Mouse (Mus musculus): ENCODE results near the gene Nmrk1.
A peak's percentile ranks its signal among the peaks of the same experiment; 100 is the strongest.
"Not testable (repeated sequence)": the region's sequence is repeated elsewhere in the genome, so short reads cannot be mapped to it uniquely, and the experiment has no call there.

The Nmrk1 gene

DNA sequence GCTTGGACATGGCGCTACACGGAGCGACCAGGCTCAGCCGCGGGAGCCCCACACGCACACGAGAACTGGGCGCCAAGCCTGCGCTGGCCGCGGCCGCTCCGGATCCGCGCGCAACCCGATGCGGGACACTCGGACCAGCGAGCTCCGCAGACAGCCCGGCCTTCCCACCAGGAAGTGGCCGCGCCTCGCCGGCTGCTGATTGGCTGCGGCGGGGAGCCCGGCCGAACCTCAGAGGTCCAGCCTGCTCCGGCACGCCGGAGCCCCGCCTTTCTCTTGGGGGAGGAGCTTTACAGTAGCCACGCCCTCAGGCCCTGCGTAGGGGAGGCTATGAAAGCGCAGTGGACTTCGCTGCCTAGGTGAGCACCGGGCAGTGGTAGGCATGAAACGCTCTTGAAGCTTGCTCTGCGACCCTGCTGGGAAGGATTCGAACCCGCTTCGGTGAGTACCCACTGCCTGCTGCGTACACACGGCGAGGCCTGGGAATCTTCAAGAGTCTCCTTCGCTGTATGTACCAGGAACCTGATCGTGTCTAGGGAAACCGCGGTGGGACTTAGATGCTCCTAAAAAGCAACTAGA lies at the start of gene Nmrk1, which contains the start of gene Ostf1:
TSS of gene Nmrk1 (plus strand) at position 307 of the 576 bp plus-strand sequence.
TSS of gene Ostf1 (minus strand) at position 180 of the 576 bp plus-strand sequence.
- peak; percentile 93 for DNase-seq (ENCODE audit: low read depth)

GRCm38 (mm10) chr19:18582226-18582625 lies 49.5 kb upstream of the Nmrk1 start:
- no peak for DNase-seq (ENCODE audit: low read depth)

GRCm38 (mm10) chr19:18582887-18583286 lies 48.9 kb upstream of the Nmrk1 start:
- DNase-seq (ENCODE audit: low read depth): no peak

DNA sequence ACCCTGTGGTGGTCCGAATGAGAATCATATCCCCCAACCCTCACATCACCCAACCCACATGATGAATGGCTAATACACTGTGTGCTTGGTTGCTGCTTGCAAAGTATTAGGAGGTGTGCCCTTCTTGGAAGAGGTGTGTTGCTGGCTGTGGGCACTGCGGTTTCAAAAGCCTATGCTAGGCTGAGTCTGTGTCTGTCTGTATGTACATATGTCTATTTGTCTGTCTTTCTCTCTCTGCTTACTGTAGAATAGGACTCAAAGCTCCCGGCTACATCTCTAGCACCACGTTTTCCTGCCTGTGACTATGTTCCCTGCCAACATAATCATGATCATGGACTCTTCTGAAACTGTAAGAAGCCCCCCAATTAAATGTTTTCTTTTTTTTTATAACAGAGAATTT lies 48.0 kb upstream of the Nmrk1 start:
- DNase-seq (ENCODE audit: low read depth): no peak

DNA sequence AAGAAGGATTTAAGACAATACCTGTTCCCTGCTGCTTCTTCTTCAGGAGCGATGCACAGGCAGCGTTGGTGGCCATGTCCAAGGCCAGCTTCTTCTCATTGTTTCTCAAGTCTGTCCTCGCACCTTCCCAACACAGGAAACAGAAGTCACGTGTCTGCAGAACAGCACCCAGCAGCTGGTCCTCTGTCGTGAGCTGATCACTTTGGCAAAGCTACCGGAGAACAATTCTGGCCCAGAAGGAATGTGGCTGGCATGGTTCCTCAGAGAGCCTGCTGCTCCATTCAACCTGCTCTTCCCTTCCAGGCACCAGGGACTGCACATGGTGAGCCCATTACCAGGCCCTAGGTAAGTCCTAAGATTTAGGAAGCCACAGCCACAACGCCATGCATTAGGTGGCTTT lies 47.1 kb upstream of the Nmrk1 start:
- no peak for DNase-seq (ENCODE audit: low read depth)

- DNase-seq (ENCODE audit: low read depth): no peak
Observed at GRCm38 (mm10) chr19:18587118-18587517, 44.6 kb upstream of the Nmrk1 start.

- no peak for DNase-seq (ENCODE audit: low read depth)
Observed at GRCm38 (mm10) chr19:18588243-18588642, 43.5 kb upstream of the Nmrk1 start.

DNA sequence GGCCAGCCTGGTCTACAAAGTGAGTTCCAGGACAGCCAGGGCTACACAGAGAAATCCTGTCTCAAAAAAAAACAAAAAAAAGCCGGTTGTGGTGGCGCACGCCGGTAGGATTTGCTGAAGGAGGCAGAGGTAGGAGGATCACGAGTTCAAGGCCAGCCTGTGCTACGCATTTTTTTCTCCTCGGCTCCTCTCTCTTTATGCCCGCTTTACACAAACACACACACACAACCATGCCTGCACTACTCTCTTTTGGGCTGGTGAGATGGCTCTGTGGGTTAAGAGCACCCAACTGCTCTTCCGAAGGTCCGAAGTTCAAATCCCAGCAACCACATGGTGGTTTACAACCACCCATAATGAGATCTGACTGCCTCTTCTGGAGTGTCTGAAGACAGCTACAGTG lies 42.9 kb upstream of the Nmrk1 start:
- DNase-seq (ENCODE audit: low read depth): not testable (repeated sequence)

- no peak for DNase-seq (ENCODE audit: low read depth)
Observed at GRCm38 (mm10) chr19:18589276-18589675, 42.5 kb upstream of the Nmrk1 start.

GRCm38 (mm10) chr19:18590234-18590633 lies 41.5 kb upstream of the Nmrk1 start:
- no peak for DNase-seq (ENCODE audit: low read depth)

GRCm38 (mm10) chr19:18590942-18591354 lies 40.8 kb upstream of the Nmrk1 start:
- no peak for DNase-seq (ENCODE audit: low read depth)

DNA sequence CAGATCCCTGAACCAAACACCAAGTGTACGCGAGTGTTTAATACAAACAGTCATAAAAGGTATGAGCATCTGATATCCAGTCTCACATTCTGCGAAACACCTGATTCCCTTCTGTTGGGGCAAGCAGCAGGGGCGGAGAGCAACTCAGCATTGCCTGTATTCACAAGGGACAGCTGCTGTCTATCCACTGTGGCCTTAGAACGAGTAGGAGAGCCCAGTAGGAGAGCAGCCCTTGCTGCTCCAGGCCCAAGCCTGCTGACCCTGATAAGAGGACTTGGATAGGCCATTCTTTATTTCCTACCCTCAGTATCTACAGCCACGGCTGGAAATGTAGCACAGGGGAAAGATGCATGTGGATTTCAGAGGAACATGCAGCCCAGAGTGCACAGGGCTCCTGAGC lies 38.8 kb upstream of the Nmrk1 start:
- DNase-seq (ENCODE audit: low read depth): no peak

GRCm38 (mm10) chr19:18593722-18594121 lies 38.0 kb upstream of the Nmrk1 start:
- DNase-seq (ENCODE audit: low read depth): no peak

- no peak for DNase-seq (ENCODE audit: low read depth)
Observed at GRCm38 (mm10) chr19:18596876-18597275, 34.9 kb upstream of the Nmrk1 start.

GRCm38 (mm10) chr19:18597772-18598171 lies 34.0 kb upstream of the Nmrk1 start:
- no peak for DNase-seq (ENCODE audit: low read depth)

- no peak for DNase-seq (ENCODE audit: low read depth)
Observed at GRCm38 (mm10) chr19:18598265-18598926, 33.4 kb upstream of the Nmrk1 start.

GRCm38 (mm10) chr19:18599051-18599450 lies 32.7 kb upstream of the Nmrk1 start:
- DNase-seq (ENCODE audit: low read depth): no peak

DNA sequence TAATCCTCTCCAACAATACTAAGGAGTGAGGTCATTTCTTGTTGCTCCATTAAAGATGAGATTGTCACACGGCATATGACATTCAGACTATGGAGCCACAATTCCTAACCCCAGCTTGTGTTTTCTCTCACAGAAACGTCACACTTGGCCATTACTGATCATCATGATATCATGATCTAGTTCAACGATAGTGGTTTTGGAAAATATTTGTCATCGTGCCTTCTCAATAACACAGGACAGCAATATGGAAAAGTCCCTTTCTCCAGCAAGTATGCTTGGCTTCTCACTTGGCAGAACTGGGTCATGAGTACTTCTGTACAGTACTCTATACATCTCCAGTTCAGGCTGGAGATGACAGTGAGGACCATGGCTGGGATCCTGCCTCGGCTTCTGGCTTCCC lies 32.1 kb upstream of the Nmrk1 start:
- no peak for DNase-seq (ENCODE audit: low read depth)

GRCm38 (mm10) chr19:18600611-18601010 lies 31.1 kb upstream of the Nmrk1 start:
- no peak for DNase-seq (ENCODE audit: low read depth)

- no peak for DNase-seq (ENCODE audit: low read depth)
Observed at GRCm38 (mm10) chr19:18603011-18603410, 28.7 kb upstream of the Nmrk1 start.

- DNase-seq (ENCODE audit: low read depth): no peak
Observed at GRCm38 (mm10) chr19:18607907-18608306, 23.8 kb upstream of the Nmrk1 start.

DNA sequence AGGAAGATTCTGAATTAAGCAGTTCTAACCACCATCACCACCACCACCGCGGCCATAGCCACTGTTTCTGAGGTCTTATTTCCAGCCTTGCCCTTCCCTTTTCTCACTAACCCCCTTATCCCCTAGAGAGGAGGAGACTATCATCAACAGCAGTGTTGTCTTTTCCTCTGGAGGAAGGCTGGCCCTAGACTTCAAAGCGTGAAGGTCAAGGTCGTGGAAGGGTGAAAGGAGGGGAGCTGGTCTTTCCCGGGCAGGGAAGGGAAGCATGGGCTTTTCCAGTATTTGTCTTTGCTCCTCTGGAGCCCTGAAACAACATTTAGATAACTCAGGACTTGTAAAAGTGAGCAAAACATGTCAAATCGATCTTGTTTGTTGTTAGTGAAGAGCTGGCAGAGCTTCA lies 22.8 kb upstream of the Nmrk1 start:
- DNase-seq (ENCODE audit: low read depth): no peak

- no peak for DNase-seq (ENCODE audit: low read depth)
Observed at GRCm38 (mm10) chr19:18614337-18614736, 17.4 kb upstream of the Nmrk1 start.

DNA sequence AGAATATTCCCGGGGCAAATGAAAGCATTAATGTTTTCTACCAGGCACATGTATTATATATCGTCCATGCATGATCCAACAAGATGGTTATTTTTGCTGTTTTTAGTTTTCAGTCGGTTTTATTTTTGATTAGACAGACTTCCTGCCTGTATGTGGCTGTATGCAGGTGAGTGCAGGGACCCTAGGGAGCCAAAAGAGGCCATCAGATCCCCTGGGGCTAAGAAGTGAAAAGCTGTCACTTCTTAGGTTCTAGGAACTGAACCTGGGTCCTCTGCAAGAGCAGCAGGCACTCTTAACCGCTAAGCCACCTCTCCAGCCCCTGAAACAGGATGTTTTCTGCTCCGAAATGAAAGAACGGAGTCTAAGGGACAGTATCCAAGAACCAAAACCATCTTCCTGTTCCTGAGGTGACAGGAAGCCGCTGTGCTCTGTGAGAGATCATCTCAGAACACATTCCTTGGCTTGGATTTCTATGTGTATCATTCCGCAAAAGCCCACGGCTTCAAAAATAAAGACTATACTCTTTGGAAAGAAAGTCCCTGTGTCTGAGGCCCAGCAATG lies 16.0 kb upstream of the Nmrk1 start:
- DNase-seq (ENCODE audit: low read depth): no peak

Measured in fibroblast of lung, adult 2 months (primary cell).